8 mouse cellular contexts compared by ENCODE assay signal in genomic region chr1:131525101-131525585, GRCm38 (mm10). TPM values are rescaled to one million over a fixed set of nuclear protein-coding genes. Genes with fewer than 3 reads are reported as not detected.
DNase-seq lines count a peak whose midpoint lies in the region; ATAC-seq and TF ChIP-seq lines count a peak whose summit lies in the region.

No protein-coding gene starts in this region.

- 5% methylated on average over 26 of the region's 26 CpGs for WGBS in heart, adult 2 months
- 0% methylated on average over 26 of the region's 26 CpGs for WGBS in kidney, embryonic 14.5 days
- WGBS in liver, embryonic 12.5 days (ENCODE audit: insufficient replicate concordance) = 2% methylated on average over 26 of the region's 26 CpGs
- under 1% methylated on average over 26 of the region's 26 CpGs for WGBS in neural tube, embryonic 14.5 days

- TF ChIP-seq EP300 in heart, adult 2 months (IDR thresholded peaks at IDR 0.05; ENCODE audit: insufficient read depth, low read depth, low read length) = no peak

- ATAC-seq in common myeloid progenitor, adult 5-6 weeks (replicated peaks; ENCODE audit: low read depth, poor library complexity, severe bottlenecking) = 0 out of 2 replicates have a peak, but pooled peaks have one; percentile 4
- no peak for ATAC-seq in kidney, embryonic 14.5 days (ENCODE audit: low FRiP score, low TSS enrichment)
- no peak for ATAC-seq in liver, embryonic 12.5 days
- no peak for ATAC-seq in neural tube, embryonic 14.5 days (ENCODE audit: low read depth)

- peak; percentile 39 to 63 for DNase-seq in left cerebral cortex, adult 18-20 months (ENCODE audit: low spot score in 2 of 2)
- DNase-seq in left cerebral cortex, adult 11 months (ENCODE audit: low spot score) = no peak
- peak; percentile 57 to 60 for DNase-seq in heart, adult 2 months
- peak; percentile 35 for DNase-seq in thymus, postnatal 0 days (ENCODE audit: low spot score)

- H3K36me3 ChIP-seq in heart, adult 2 months (ENCODE audit: control insufficient read depth, insufficient read depth, low read length) = peaks cover 25% of the 10 kb centered on the region
- no peaks in the 10 kb centered on the region for H3K36me3 ChIP-seq in kidney, embryonic 14.5 days (ENCODE audit: control insufficient read depth, insufficient read depth, low read length)
- no peaks in the 10 kb centered on the region; the same call in 1 of the 2 replicates for H3K36me3 ChIP-seq in liver, embryonic 12.5 days
- no peaks in the 10 kb centered on the region for H3K36me3 ChIP-seq in neural tube, embryonic 14.5 days (ENCODE audit: control insufficient read depth, insufficient read depth, low read length)

- no peaks in the 10 kb centered on the region for H3K27me3 ChIP-seq in heart, adult 2 months (ENCODE audit: control insufficient read depth, insufficient read depth, low read length)
- no peaks in the 10 kb centered on the region for H3K27me3 ChIP-seq in kidney, embryonic 14.5 days (ENCODE audit: control insufficient read depth, insufficient read depth, low read length)
- H3K27me3 ChIP-seq in liver, embryonic 12.5 days (replicated peaks) = no peaks in the 10 kb centered on the region
- H3K27me3 ChIP-seq in neural tube, embryonic 14.5 days (ENCODE audit: control insufficient read depth, insufficient read depth, low read length) = no peaks in the 10 kb centered on the region

- peak overlapping the region; percentile 72 for H3K9ac ChIP-seq in heart, adult 2 months (ENCODE audit: low read depth, low read length)
- peak overlapping the region; percentile 83 for H3K9ac ChIP-seq in kidney, embryonic 14.5 days (ENCODE audit: low read depth, low read length)
- H3K9ac ChIP-seq in liver, embryonic 12.5 days = peak overlapping the region; percentile 86
- peak overlapping the region; percentile 76 for H3K9ac ChIP-seq in neural tube, embryonic 14.5 days (replicated peaks; ENCODE audit: low read depth, low read length)

- intact Hi-C loops in heart, adult 2 months (cut with DNase I) = loop anchor here (2.0 to 5.0 kb wide), 5 partner anchors 42 to 178 kb away; no protein-coding TSS in a partner anchor

- TF ChIP-seq CTCF in heart, adult 2 months (IDR thresholded peaks at IDR 0.05) = no peak

- peak overlapping the region; percentile 91 for H3K4me2 ChIP-seq in kidney, embryonic 14.5 days (replicated peaks; ENCODE audit: low read depth, low read length)
- H3K4me2 ChIP-seq in liver, embryonic 12.5 days = peak overlapping the region; percentile 99
- H3K4me2 ChIP-seq in neural tube, embryonic 14.5 days (ENCODE audit: low read depth, low read length) = peak overlapping the region; percentile 88

- no peaks in the 10 kb centered on the region for H3K9me3 ChIP-seq in kidney, embryonic 14.5 days (ENCODE audit: control insufficient read depth, low read length)
- H3K9me3 ChIP-seq in liver, embryonic 12.5 days (replicated peaks) = no peaks in the 10 kb centered on the region
- no peaks in the 10 kb centered on the region for H3K9me3 ChIP-seq in neural tube, embryonic 14.5 days (ENCODE audit: control insufficient read depth, low read length)

- H3K79me2 ChIP-seq in heart, adult 2 months (replicated peaks; ENCODE audit: control insufficient read depth, insufficient read depth, low read length) = peaks cover 2% of the 10 kb centered on the region

- peak overlapping the region; percentile 71 for H3K4me3 ChIP-seq in heart, adult 2 months
- H3K4me3 ChIP-seq in kidney, embryonic 14.5 days (ENCODE audit: low read length) = peak overlapping the region; percentile 78
- peak overlapping the region; percentile 75 for H3K4me3 ChIP-seq in liver, embryonic 12.5 days
- peak overlapping the region; percentile 77 for H3K4me3 ChIP-seq in neural tube, embryonic 14.5 days (ENCODE audit: low read depth, low read length)

- TF ChIP-seq POLR2A in heart, adult 2 months (IDR thresholded peaks at IDR 0.05; ENCODE audit: insufficient read depth, low read depth, low read length) = no peak

- peak overlapping the region; percentile 94 for H3K27ac ChIP-seq in heart, adult 2 months
- peak overlapping the region; percentile 95 for H3K27ac ChIP-seq in kidney, embryonic 14.5 days (ENCODE audit: low read depth, low read length)
- peak overlapping the region; percentile 93 for H3K27ac ChIP-seq in liver, embryonic 12.5 days
- peak overlapping the region; percentile 86 for H3K27ac ChIP-seq in neural tube, embryonic 14.5 days (ENCODE audit: low read depth, low read length)

- H3K4me1 ChIP-seq in heart, adult 2 months (ENCODE audit: control insufficient read depth, insufficient read depth, low read length) = peaks cover 9% of the 10 kb centered on the region
- peaks cover 41% of the 10 kb centered on the region for H3K4me1 ChIP-seq in kidney, embryonic 14.5 days (ENCODE audit: control insufficient read depth, insufficient read depth, low read length)
- peaks cover 56% of the 10 kb centered on the region for H3K4me1 ChIP-seq in liver, embryonic 12.5 days
- H3K4me1 ChIP-seq in neural tube, embryonic 14.5 days (ENCODE audit: control insufficient read depth, insufficient read depth, low read length) = peaks cover 23% of the 10 kb centered on the region

RNA-seq across cellular contexts. Expression of gene Srgap2, which starts 2.0 kb away (rescaled TPM):
- total RNA-seq in left cerebral cortex, adult 18-20 months (2021) = 10 to 100 TPM; 69.4 to 77.0 TPM
- 11.4 and 14.6 TPM in 2 replicates for total RNA-seq in common myeloid progenitor, adult 5-6 weeks (2017)
- total RNA-seq in heart, adult 2 months (2021) = 10 to 100 TPM; 15.9 to 20.5 TPM
- polyA plus RNA-seq in heart, adult 2 months (2012; rRNA removed) = 15.2 and 16.9 TPM in 2 replicates
- polyA plus RNA-seq in kidney, embryonic 14.5 days (2014; fragmentation: Nextera tagmentation; extraction: Ambion mirVana) = 13.2 and 20.8 TPM in 2 replicates
- polyA plus RNA-seq in liver, embryonic 12.5 days (2016; fragmentation: Nextera tagmentation; extraction: Ambion mirVana) = 5.8 and 7.8 TPM in 2 replicates
- polyA plus RNA-seq in neural tube, embryonic 14.5 days (2014; fragmentation: Nextera tagmentation; extraction: Ambion mirVana) = 38.6 and 55.6 TPM in 2 replicates
- 7.3 and 8.6 TPM in 2 replicates for polyA plus RNA-seq in thymus, postnatal 0 days (2015; fragmentation: Nextera tagmentation; extraction: Ambion mirVana)

RNA-seq across cellular contexts. Expression of gene Fam72a, which starts 2.6 kb away (rescaled TPM):
- 1 to 10 TPM; 1.1 TPM for total RNA-seq in left cerebral cortex, adult 18-20 months (2021)
- 3.3 and 5.8 TPM in 2 replicates for total RNA-seq in common myeloid progenitor, adult 5-6 weeks (2017)
- under 1 TPM; 0.73 to 0.78 TPM for total RNA-seq in heart, adult 2 months (2021)
- polyA plus RNA-seq in heart, adult 2 months (2012; rRNA removed) = 0.18 and 0.29 TPM in 2 replicates
- polyA plus RNA-seq in kidney, embryonic 14.5 days (2014; fragmentation: Nextera tagmentation; extraction: Ambion mirVana) = 2.7 and 3.3 TPM in 2 replicates
- 3.4 and 3.7 TPM in 2 replicates for polyA plus RNA-seq in liver, embryonic 12.5 days (2016; fragmentation: Nextera tagmentation; extraction: Ambion mirVana)
- 0.48 and 1.1 TPM in 2 replicates for polyA plus RNA-seq in neural tube, embryonic 14.5 days (2014; fragmentation: Nextera tagmentation; extraction: Ambion mirVana)
- polyA plus RNA-seq in thymus, postnatal 0 days (2015; fragmentation: Nextera tagmentation; extraction: Ambion mirVana) = 6.5 and 6.8 TPM in 2 replicates
